In genomic region chr6:97995606-97996307, GRCm38 (mm10) we compare ENCODE assay signal across 21 mouse cellular contexts.
DNase-seq lines count a peak whose midpoint lies in the region; ATAC-seq lines count a peak whose summit lies in the region.
"Had no signal": no experiment of that assay in that cellular context is flagged by ENCODE, and none has a peak within 500 bp of the region (broad histone marks: within the 10 kb centered on the region; RNA-seq: fewer than 3 reads in every experiment).

No protein-coding gene starts in this region.

- 38% methylated on average over 11 of the region's 11 CpGs for WGBS in neural tube, embryonic 14.5 days

- H3K4me1 ChIP-seq in neural tube, embryonic 14.5 days (ENCODE audit: control insufficient read depth, insufficient read depth, low read length) = peaks cover 7% of the 10 kb centered on the region

- ATAC-seq in granulocyte monocyte progenitor cell, adult 5-6 weeks (replicated peaks; ENCODE audit: poor library complexity, severe bottlenecking) = peak; percentile 98
- peak; percentile 44; the same call in 1 of the 2 replicates for ATAC-seq in neural tube, embryonic 14.5 days (ENCODE audit: low read depth)
- ATAC-seq: CD4-positive, CD25-positive, alpha-beta regulatory T cell, adult 4 months; forebrain, embryonic 16.5 days; midbrain, embryonic 15.5 days had no signal

- no peak overlapping the region for H3K9ac ChIP-seq in neural tube, embryonic 14.5 days (replicated peaks; ENCODE audit: low read depth, low read length)
- H3K9ac ChIP-seq: hindbrain, embryonic 12.5 days; lung, embryonic 14.5 days; midbrain, embryonic 15.5 days had no signal

- no peaks in the 10 kb centered on the region for H3K36me3 ChIP-seq in neural tube, embryonic 14.5 days (ENCODE audit: control insufficient read depth, insufficient read depth, low read length)
- H3K36me3 ChIP-seq: G1E; hindbrain, embryonic 12.5 days; midbrain, embryonic 15.5 days had no signal

- H3K4me3 ChIP-seq in neural tube, embryonic 14.5 days (ENCODE audit: low read depth, low read length) = no peak overlapping the region
- H3K4me3 ChIP-seq: hindbrain, embryonic 12.5 days; midbrain, embryonic 15.5 days had no signal

- H3K27ac ChIP-seq in neural tube, embryonic 14.5 days (ENCODE audit: low read depth, low read length) = no peak overlapping the region
- H3K27ac ChIP-seq: hindbrain, embryonic 12.5 days; midbrain, embryonic 15.5 days had no signal

- no peak overlapping the region for H3K4me2 ChIP-seq in neural tube, embryonic 14.5 days (ENCODE audit: low read depth, low read length)
- H3K4me2 ChIP-seq: heart, embryonic 11.5 days; hindbrain, embryonic 12.5 days; lung, embryonic 14.5 days; midbrain, embryonic 15.5 days had no signal

- H3K27me3 ChIP-seq in neural tube, embryonic 14.5 days (ENCODE audit: control insufficient read depth, insufficient read depth, low read length) = no peaks in the 10 kb centered on the region
- H3K27me3 ChIP-seq: hindbrain, embryonic 12.5 days; midbrain, embryonic 15.5 days had no signal

- no peaks in the 10 kb centered on the region for H3K9me3 ChIP-seq in neural tube, embryonic 14.5 days (ENCODE audit: control insufficient read depth, low read length)
- H3K9me3 ChIP-seq: hindbrain, embryonic 12.5 days; midbrain, embryonic 15.5 days had no signal

- DNase-seq in heart, adult 11 months = peak; percentile 91
- DNase-seq in heart, adult 9 months (ENCODE audit: low spot score in 2 of 2) = no peak
- DNase-seq in lung, postnatal 25 days (ENCODE audit: low spot score) = peak; percentile 11
- no peak for DNase-seq in lung, postnatal 10 days
- no peak for DNase-seq in embryo, embryonic 10 days (ENCODE audit: low spot score)
- DNase-seq in left cerebral cortex, adult 8-10 months (ENCODE audit: low spot score in 2 of 2) = no peak
- DNase-seq: cerebellum, adult 9-10 months; embryo, embryonic 11 days; gastrocnemius, postnatal 36 days; heart, postnatal 10 days; kidney, adult 9 months; lung, embryonic 14.5 days; spleen, adult 18-20 months had no signal

Comparison
In these comparisons a context has a peak if more than half of its experiments do, and no peak if none do; other contexts are left out.
1. DNase-seq: peak in heart, adult 11 months (single experiment) and lung, postnatal 25 days (single experiment); none in heart, adult 9 months (0 of 2), lung, postnatal 10 days (single experiment), embryo, embryonic 10 days (single experiment) and left cerebral cortex, adult 8-10 months (0 of 2).